Mouse (Mus musculus) heart, embryonic 13.5 days (tissue): ENCODE measurements around the gene 4930404H24Rik. TPM values are rescaled to one million over a fixed set of nuclear protein-coding genes. Genes with fewer than 3 reads are reported as not detected.
A peak's percentile ranks its signal among the peaks of the same experiment; 100 is the strongest.

Experiments used
- ATAC-seq: fragments of 200-750 bp; cut with Nextera tagmentation; 2 replicates; pipeline ENCODE4 v1.8.0; 2017; ENCODE audit warnings: moderate TSS enrichment; ENCODE audit not compliant: insufficient number of reproducible peaks, low FRiP score, low TSS enrichment; ENCODE audit errors: extremely low read depth
- H3K27ac ChIP-seq: fragments of 300-500 bp; sonication (generic); replicated peaks from 2 replicates; pipeline ENCODE4 v1.5.1; 2015; ENCODE audit warnings: moderate library complexity, mild to moderate bottlenecking, inconsistent platforms
- H3K27me3 ChIP-seq: fragments of 300-500 bp; sonication (generic); replicated peaks from 2 replicates; pipeline ENCODE4 v1.6.1; 2015; ENCODE audit warnings: mild to moderate bottlenecking, inconsistent platforms
- H3K36me3 ChIP-seq: fragments of 300-500 bp; sonication (generic); 2 replicates; pipeline ENCODE4 v1.6.1; 2015; ENCODE audit warnings: mild to moderate bottlenecking, inconsistent platforms
- H3K4me1 ChIP-seq: fragments of 300-500 bp; sonication (generic); 2 replicates; pipeline ENCODE4 v1.6.1; 2015; ENCODE audit warnings: inconsistent platforms
- H3K4me2 ChIP-seq: fragments of 300-500 bp; sonication (generic); 2 replicates; pipeline ENCODE4 v1.6.1; 2015; ENCODE audit warnings: inconsistent platforms, mild to moderate bottlenecking, moderate library complexity
- H3K4me3 ChIP-seq: fragments of 300-500 bp; sonication (generic); 2 replicates; pipeline ENCODE4 v1.5.1; 2015; ENCODE audit warnings: moderate library complexity, mild to moderate bottlenecking, inconsistent platforms
- H3K9ac ChIP-seq: fragments of 300-500 bp; sonication (generic); 2 replicates; pipeline ENCODE4 v1.6.1; 2015; ENCODE audit warnings: inconsistent platforms, mild to moderate bottlenecking, moderate library complexity
- H3K9me3 ChIP-seq: fragments of 300-500 bp; sonication (generic); 2 replicates; pipeline ENCODE4 v1.6.1; 2016; ENCODE audit warnings: inconsistent platforms
- WGBS: fragments of 180-500 bp; shearing (Covaris S2); methylation state at CpG from one replicate; pipeline ENCODE4 v1.1.7; 2015; ENCODE audit warnings: mixed read lengths; 5-methylcytosine and 5-hydroxymethylcytosine counted together
- polyA plus RNA-seq: library from polyadenylated mRNA; unstranded; fragments of >200 nt; fragmentation: Nextera tagmentation; extraction: Ambion mirVana; gene quantifications from 2 replicates; pipeline ENCODE4 v1.2.1, GENCODE M21; 2015

The 4930404H24Rik gene
- polyA plus RNA-seq, 1 experiment from 2014 or later = not detected

GRCm38 (mm10) chr2:153511562-153511961, 19.0 kb downstream of the 4930404H24Rik start:
- H3K4me1 ChIP-seq = peaks cover 56% of the 10 kb centered on the region

DNA sequence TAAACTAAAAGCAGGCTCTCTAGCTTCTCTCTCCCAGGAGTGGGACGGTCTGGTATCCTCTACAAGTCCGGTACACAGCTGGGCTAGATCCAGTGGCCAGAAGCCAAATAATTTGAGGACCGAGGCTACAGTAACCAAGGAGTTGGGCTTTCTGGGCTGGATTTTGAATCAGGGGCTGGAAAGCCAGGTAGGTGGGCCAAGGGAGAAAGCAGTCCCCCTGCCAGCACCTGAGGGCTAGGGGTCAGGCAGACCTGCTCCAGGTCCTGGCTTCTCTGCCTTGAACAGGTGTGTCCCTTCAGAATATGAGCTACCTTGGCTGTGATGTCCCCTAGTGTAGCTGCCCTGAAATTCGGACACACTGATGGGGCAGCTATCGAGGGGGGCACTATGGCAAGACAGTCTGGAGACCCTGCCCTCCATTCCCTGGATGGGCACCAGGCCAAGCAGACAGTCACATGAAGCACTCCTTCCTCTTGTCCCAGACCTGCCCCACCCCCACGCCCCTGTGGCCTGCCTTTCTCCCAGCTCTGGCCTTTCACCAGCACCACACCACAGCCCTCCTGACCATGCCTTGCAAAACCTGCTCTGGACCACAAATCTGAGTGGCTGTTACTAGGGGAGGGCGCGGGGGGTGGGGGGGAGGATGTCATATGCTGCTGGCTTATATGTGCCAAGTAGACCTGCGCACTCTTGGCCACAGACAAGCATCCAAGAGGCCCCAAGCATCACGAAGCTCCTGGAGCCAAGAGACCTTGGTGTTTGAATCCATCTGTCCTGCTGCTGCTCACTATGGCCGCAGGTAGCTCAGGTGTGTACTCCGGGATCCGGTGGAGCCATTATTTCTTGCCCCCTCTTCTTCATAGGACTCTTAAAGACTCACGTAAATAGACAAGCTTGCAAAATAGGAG, 20.1 kb downstream of the 4930404H24Rik start:
- peaks cover 67% of the 10 kb centered on the region for H3K4me1 ChIP-seq
- no peak overlapping the region for H3K4me2 ChIP-seq
- H3K9me3 ChIP-seq = no peaks in the 10 kb centered on the region
- H3K27me3 ChIP-seq = no peaks in the 10 kb centered on the region
- H3K27ac ChIP-seq = no peak overlapping the region
- H3K36me3 ChIP-seq = no peaks in the 10 kb centered on the region
- ATAC-seq = no peak
- no peak overlapping the region for H3K4me3 ChIP-seq
- WGBS = 70% methylated on average over 14 of the region's 14 CpGs
- peak overlapping the region; percentile 28; the same call in 1 of the 2 replicates for H3K9ac ChIP-seq

More at GRCm38 (mm10) chr2:153511562-153511961, 19.0 kb downstream of the 4930404H24Rik start:
- no peak overlapping the region for H3K4me2 ChIP-seq
- H3K27ac ChIP-seq = no peak overlapping the region
- no peaks in the 10 kb centered on the region for H3K36me3 ChIP-seq
- ATAC-seq = no peak
- 80% methylated on average over 6 of the region's 6 CpGs for WGBS
- H3K9ac ChIP-seq = no peak overlapping the region
- H3K9me3 ChIP-seq = no peaks in the 10 kb centered on the region
- H3K27me3 ChIP-seq = no peaks in the 10 kb centered on the region
- H3K4me3 ChIP-seq = no peak overlapping the region

- Histone ChIP-seq H3K4me3 (no peak overlapping the region), H3K4me2 (no peak overlapping the region), H3K36me3 (no peaks in the 10 kb centered on the region), H3K9me3 (no peaks in the 10 kb centered on the region), H3K27ac (no peak overlapping the region), H3K27me3 (no peaks in the 10 kb centered on the region), H3K4me1 (peaks cover 60% of the 10 kb centered on the region), H3K9ac (no peak overlapping the region)
- 79% methylated on average over 3 of the region's 3 CpGs for WGBS
- no peak for ATAC-seq
Observed at GRCm38 (mm10) chr2:153513983-153514382, 21.4 kb downstream of the 4930404H24Rik start.

DNA sequence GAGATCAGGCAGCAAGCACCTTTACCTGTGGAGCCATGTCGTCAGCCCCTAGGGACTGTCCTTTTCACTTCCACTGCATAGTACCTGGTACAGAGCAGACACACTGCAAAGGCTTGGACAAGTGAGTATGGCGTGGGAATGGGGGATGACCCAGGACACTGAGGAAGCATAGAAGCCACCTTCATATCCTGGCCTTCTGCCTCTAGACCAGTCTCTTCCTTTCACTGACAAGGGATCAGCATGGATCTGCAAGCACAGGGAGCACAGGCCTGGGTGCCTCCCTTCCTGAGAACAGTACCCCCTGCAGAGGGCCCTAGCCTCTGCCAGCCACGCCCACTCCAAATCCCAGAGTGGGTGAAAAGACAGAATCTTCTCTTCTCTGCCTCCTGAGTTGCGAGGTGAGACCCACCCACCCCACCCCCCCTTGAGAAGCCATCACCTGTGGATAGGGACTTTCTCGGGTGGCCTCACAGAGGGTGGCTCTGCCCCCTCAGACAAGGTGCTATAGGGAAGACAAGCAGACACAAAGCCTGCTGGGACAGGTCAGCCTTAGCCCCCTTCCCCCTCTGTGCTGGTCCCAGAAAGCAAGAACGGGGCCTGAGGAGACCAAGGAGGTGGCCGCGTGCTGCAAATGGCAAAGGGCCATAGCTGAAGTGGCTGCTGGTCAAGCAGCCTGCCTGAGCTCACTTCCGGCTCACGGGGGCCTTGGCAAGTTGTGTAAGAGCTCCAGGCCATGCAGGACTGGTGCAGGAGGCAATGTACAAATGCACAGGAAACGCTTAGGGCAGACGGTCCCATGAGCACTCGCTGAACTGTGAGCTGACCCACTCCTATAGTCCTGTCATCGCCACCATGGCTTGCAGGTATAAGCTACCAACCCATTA, 22.1 kb downstream of the 4930404H24Rik start:
- 73% methylated on average over 14 of the region's 14 CpGs for WGBS
- H3K9ac ChIP-seq = peak overlapping the region; percentile 14; the same call in 1 of the 2 replicates
- no peak overlapping the region for H3K27ac ChIP-seq
- H3K9me3 ChIP-seq = no peaks in the 10 kb centered on the region
- no peak for ATAC-seq
- H3K4me1 ChIP-seq = peaks cover 52% of the 10 kb centered on the region
- H3K27me3 ChIP-seq = no peaks in the 10 kb centered on the region
- no peak overlapping the region for H3K4me2 ChIP-seq
- H3K36me3 ChIP-seq = no peaks in the 10 kb centered on the region
- H3K4me3 ChIP-seq = no peak overlapping the region

DNA sequence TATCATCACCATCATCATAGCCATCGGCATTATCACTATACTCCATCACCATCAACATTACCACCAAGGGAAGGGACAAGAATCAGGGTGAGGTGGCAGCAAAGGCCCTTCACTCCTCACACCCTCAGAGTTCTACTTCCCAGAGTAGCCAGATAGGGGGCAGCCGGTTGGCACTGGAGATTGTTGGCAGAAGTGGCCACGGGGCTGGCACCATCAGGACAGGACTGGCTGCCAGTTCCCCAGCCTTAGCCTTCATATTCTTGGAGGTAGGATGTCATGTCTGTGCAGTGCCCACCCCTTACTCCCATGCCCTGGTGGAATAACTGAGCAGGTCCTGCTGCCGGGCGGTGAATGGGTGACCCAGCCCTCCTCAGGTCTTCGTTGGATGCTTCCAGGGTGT, 23.0 kb downstream of the 4930404H24Rik start:
- WGBS = 89% methylated on average over 6 of the region's 6 CpGs
- no peak overlapping the region for H3K4me3 ChIP-seq
- no peak overlapping the region for H3K4me2 ChIP-seq
- peaks cover 46% of the 10 kb centered on the region for H3K4me1 ChIP-seq
- H3K9me3 ChIP-seq = no peaks in the 10 kb centered on the region
- H3K36me3 ChIP-seq = no peaks in the 10 kb centered on the region
- no peaks in the 10 kb centered on the region for H3K27me3 ChIP-seq
- H3K9ac ChIP-seq = no peak overlapping the region
- ATAC-seq = no peak
- H3K27ac ChIP-seq = no peak overlapping the region

- no peak for ATAC-seq
- peaks cover 54% of the 10 kb centered on the region for H3K4me1 ChIP-seq
- H3K9me3 ChIP-seq = no peaks in the 10 kb centered on the region
- no peak overlapping the region for H3K27ac ChIP-seq
- H3K4me2 ChIP-seq = no peak overlapping the region
- no peaks in the 10 kb centered on the region for H3K27me3 ChIP-seq
- WGBS = 44% methylated on average over 4 of the region's 4 CpGs
- H3K36me3 ChIP-seq = no peaks in the 10 kb centered on the region
- H3K9ac ChIP-seq = no peak overlapping the region
- H3K4me3 ChIP-seq = no peak overlapping the region
Observed at GRCm38 (mm10) chr2:153516961-153517360, 24.4 kb downstream of the 4930404H24Rik start.

DNA sequence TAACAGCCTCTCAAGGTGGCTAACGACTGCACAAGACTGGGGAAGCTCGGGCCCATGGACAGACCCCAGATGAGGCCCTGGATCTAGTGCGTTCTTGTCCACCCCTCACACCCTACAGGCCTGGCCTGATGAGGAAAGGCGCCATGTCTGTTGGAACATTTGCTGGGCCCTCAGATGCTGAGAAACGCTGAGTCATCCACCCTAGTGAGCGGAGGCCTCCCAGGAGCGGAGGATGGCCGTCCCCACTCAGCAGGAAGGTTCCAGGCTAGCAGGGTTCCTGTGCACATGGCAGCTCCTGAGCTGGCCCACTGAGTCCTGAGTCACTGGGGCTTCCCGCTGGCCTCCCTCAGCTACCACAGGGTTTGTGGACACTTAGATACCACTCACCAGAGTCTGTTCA, 27.5 kb downstream of the 4930404H24Rik start:
- Histone ChIP-seq H3K9me3 (no peaks in the 10 kb centered on the region), H3K36me3 (no peaks in the 10 kb centered on the region), H3K4me2 (no peak overlapping the region), H3K4me1 (peaks cover 65% of the 10 kb centered on the region), H3K27me3 (no peaks in the 10 kb centered on the region), H3K9ac (no peak overlapping the region), H3K4me3 (no peak overlapping the region), H3K27ac (no peak overlapping the region)
- no peak for ATAC-seq
- 75% methylated on average over 9 of the region's 9 CpGs for WGBS

- no peak for ATAC-seq
- H3K36me3 ChIP-seq = no peaks in the 10 kb centered on the region
- peaks cover 72% of the 10 kb centered on the region for H3K4me1 ChIP-seq
- H3K4me2 ChIP-seq = no peak overlapping the region
- WGBS = 41% methylated on average over 4 of the region's 4 CpGs
- H3K4me3 ChIP-seq = no peak overlapping the region
- H3K27me3 ChIP-seq = no peaks in the 10 kb centered on the region
- H3K9ac ChIP-seq = peak overlapping the region; percentile 61
- peak overlapping the region; percentile 71 for H3K27ac ChIP-seq
- no peaks in the 10 kb centered on the region for H3K9me3 ChIP-seq
Observed at GRCm38 (mm10) chr2:153522270-153522669, 29.7 kb downstream of the 4930404H24Rik start.

DNA sequence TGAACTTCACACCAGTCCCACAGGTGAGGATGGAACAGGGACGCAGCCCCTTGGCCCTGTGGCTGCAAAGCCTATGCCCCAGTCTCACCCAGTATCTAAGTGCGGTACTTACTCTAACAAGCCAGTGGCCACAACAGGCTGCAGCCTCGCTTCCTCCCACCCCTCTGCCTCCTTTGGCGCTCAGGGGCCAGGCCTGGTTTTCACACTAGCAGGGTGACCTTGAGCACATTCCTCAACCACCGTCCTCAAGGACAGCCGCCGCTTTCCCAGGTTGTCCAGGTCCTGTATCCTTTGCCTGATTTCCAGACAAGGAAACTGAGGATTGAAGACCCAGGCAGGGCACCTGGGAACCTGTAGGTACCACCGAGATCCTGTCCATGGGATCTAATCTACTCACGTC, 30.6 kb downstream of the 4930404H24Rik start:
- Histone ChIP-seq H3K9me3 (no peaks in the 10 kb centered on the region), H3K27me3 (no peaks in the 10 kb centered on the region), H3K4me3 (no peak overlapping the region), H3K9ac (peak overlapping the region; percentile 61), H3K4me2 (0 out of 2 replicates have a peak overlapping the region, but pooled peaks have one; percentile 16), H3K4me1 (peaks cover 76% of the 10 kb centered on the region), H3K27ac (peak overlapping the region; percentile 71), H3K36me3 (no peaks in the 10 kb centered on the region)
- no peak for ATAC-seq
- WGBS = 37% methylated on average over 9 of the region's 9 CpGs

- Histone ChIP-seq H3K4me2 (no peak overlapping the region), H3K9ac (peak overlapping the region; percentile 61; the same call in 1 of the 2 replicates), H3K27ac (peak overlapping the region; percentile 71), H3K36me3 (no peaks in the 10 kb centered on the region), H3K4me1 (peaks cover 77% of the 10 kb centered on the region), H3K27me3 (no peaks in the 10 kb centered on the region), H3K9me3 (no peaks in the 10 kb centered on the region), H3K4me3 (no peak overlapping the region)
- 77% methylated on average over 12 of the region's 12 CpGs for WGBS
- ATAC-seq = no peak
Observed at GRCm38 (mm10) chr2:153523656-153524055, 31.1 kb downstream of the 4930404H24Rik start.

DNA sequence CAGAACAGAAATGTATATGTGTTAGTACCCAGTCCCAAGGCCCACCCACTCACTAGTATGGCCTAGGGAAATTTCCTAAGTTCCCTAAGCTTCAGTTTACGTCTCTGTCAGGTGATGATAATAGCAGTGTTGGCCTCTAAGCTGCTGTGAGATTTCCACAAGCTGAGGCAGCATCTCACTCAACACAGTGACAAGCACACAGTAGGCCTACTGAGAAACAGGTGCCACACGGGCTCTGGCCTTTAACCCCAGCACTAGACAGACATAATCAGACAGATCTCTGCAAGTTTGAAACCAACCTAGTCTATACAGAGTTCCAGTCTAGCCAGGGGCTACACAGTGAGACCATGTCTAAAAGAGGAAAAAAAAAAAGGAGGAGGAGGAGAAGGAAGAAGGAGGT, 32.1 kb downstream of the 4930404H24Rik start:
- no peak overlapping the region for H3K4me2 ChIP-seq
- H3K4me3 ChIP-seq = no peak overlapping the region
- no peaks in the 10 kb centered on the region for H3K27me3 ChIP-seq
- no peaks in the 10 kb centered on the region for H3K36me3 ChIP-seq
- H3K9ac ChIP-seq = no peak overlapping the region
- ATAC-seq = no peak
- peak overlapping the region; percentile 84; the same call in 1 of the 2 replicates for H3K27ac ChIP-seq
- H3K4me1 ChIP-seq = peaks cover 77% of the 10 kb centered on the region
- H3K9me3 ChIP-seq = no peaks in the 10 kb centered on the region
- 58% methylated on average over 2 of the region's 2 CpGs for WGBS
